Mouse (Mus musculus): Measurements from ENCODE around the gene Psmc2.

The Psmc2 gene

DNA sequence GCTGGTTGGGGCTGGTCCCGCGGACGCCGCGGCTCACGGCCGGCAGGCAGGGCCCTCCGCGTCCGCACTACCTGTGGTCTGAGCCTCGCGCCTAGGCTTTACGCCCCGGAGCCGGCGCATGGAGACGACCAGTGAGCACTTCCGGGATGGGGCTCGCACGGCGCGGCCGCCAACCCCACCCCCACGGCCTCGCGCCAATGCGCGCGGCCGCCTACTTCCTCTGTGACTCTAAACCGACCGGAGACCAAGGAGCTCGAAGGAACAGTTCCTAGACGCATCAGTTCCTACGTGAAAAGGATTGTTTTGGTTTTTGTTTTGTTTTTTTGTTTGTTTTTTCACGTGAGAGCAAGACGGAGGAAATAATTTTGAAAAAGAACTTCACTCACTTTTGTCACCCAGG is at the start of gene Psmc2, which contains the start of gene Dnajc2:
Gene Psmc2 (plus strand): TSS at position 231 of the 400 bp plus-strand sequence.
Gene Dnajc2 (minus strand): TSS at position 199 of the 400 bp plus-strand sequence.
- peak; percentile 73 to 91 for DNase-seq (ENCODE audit: low spot score in 2 of 2)

DNA sequence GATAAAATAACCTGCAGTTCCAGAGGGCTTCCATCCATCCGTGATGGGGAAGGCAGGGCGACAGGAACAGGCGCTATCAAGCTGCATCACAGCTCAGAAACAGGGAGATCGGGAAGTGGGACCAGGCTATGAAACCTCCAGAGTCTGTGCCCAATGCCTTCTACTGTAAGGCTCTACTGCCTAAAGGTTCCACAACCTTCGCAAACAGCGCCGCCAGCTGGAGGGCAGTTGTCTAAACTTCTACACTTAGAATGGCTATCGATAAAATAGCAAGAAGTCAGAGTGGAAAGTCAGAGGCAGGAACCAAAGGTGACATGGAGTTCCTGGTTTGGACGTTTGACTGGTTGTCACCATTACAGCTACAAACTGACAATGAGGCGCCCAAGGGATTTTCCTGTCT is 49.5 kb upstream of the Psmc2 start:
- peak in 1 of 2 experiments; percentile 74 for DNase-seq (ENCODE audit: low spot score in 2 of 2)

DNA sequence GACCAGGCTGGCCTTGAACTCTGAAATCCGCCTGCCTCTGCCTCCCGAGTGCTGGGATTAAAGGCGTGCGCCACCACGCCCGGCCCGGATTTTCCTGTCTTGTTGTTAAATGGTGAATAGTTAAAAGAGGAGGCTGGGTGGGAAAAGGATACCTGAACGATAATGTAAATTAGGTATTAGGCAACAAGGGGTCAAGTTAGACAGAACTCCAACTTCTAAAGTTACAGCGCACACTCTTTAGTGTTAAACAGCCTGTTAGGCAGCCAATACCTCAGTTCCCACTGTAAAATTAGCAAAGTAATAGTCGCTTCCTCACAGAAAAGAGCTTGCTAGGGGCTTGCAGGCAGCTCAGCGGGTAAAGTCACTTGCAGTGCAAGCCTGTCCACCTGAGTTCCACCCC is 49.0 kb upstream of the Psmc2 start:
- no peak for DNase-seq (ENCODE audit: low spot score in 2 of 2)

DNA sequence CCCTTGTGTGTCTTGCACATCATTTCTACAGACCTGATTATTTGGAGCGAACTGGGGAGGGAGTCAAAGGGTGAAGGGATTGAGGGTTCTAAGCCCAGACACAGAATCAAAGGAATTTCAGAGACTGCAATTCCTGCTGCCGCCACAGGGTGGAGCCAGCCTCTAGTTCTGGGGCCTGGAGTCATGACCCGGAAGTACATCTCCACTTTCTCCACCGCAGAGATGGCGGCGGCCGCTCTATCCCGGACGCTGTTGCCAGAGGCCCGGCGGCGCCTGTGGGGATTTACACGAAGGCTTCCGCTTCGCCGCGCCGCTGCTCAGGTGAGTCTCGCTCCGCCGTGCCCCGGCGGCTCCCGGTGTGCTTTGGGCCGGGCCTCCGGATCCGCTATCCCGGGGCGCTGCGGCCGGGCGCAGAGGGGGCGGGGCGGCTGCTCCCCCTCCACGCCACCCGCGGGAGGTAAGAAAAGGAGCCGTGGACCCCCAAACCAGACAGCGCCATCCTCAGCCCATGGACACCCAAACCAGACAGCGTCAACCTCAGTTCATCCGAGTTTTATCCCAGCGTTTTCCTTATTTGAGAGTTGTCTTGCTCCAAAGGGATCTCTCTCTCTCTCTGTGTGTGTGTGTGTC is 48.0 kb upstream of the Psmc2 start, which contains the start of gene Pmpcb:
Gene Pmpcb (plus strand): TSS at position 186 of the 630 bp plus-strand sequence.
- DNase-seq (ENCODE audit: low spot score in 2 of 2): peak; percentile 76 to 94

GRCm38 (mm10) chr5:21737620-21738019 is 47.5 kb upstream of the Psmc2 start:
- no peak for DNase-seq (ENCODE audit: low spot score in 2 of 2)

- no peak for DNase-seq (ENCODE audit: low spot score in 2 of 2)
These were observed 46.0 kb upstream of the Psmc2 start for GRCm38 (mm10) chr5:21739120-21739519.

- DNase-seq (ENCODE audit: low spot score in 2 of 2): no peak
These were observed 45.2 kb upstream of the Psmc2 start for GRCm38 (mm10) chr5:21739881-21740280.

DNA sequence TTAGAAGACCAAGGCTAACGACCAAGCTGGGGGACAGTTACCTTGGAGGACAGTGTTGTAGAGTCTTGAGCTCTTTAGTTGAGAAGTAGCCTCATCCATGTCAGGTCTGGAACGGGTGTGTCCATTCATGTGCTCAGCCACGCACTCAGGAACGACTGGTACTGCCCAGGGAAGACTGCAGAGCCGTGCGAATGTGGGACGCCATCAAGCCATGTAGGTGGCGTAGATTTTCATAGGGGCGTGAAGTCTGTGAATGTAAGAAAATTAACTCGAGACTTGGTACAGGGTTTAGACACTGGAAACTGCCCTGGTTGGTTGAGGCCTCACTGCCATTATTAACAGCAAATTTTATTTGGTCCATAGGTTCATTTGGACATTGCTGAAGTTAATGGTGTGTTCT is 41.5 kb upstream of the Psmc2 start:
- DNase-seq (ENCODE audit: low spot score in 2 of 2): no peak

DNA sequence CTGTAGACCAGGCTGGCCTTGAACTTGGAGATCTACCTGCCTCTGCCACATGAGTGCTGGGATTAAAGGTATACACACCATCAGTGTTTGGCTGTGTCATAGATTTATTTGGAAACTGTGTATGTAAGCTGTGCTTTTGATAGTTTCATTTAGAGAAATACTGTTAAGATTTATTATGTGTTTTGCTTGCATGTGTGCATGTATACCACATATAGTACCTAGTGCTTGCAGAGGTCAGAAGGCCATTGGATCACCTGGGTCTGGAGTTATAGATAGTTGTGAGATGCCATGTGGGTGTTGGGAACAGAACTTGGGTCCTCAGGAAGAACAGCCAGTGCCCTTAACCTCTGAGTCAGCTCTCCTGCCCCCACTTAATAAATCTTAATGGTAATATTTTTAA is 40.4 kb upstream of the Psmc2 start:
- no peak for DNase-seq (ENCODE audit: low spot score in 2 of 2)

DNA sequence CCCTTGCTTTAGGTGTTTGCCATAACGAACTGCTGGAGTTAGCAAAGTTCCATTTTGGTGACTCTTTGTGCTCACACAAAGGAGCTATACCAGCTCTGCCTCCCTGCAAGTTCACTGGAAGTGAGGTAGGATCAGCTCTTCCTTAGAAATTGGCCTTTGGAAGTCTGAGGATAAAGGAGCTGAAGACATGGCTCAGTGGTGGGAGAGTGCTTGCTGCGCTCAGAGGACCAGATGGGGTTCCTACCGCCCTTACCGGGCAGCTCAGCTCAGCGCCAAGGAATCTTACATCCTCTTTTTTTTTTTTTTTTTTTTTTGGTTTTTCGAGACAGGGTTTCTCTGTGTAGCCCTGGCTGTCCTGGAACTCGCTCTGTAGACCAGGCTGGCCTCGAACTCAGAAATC is 39.1 kb upstream of the Psmc2 start:
- no peak for DNase-seq (ENCODE audit: low spot score in 2 of 2)

GRCm38 (mm10) chr5:21768506-21768905 is 16.6 kb upstream of the Psmc2 start:
- DNase-seq (ENCODE audit: low spot score in 2 of 2): no peak

DNA sequence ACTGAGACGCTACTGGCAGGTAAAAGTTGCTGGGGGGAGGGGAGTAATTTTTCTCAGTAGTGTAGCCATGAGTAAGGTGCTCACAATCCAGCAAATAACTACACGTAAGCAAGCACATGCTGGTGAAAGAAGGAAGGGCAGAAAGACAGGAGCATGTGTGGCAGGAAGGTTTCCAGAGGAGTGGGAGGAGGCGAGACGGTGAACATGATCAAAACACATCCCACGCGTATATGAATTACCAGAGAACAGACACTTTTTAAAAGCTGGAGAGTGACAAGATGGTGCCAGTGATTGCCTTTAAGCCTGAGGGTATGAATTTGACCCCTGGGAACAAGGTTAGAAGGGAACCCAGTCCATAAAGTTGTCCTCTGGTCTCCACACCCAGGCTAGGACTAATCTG is 15.2 kb upstream of the Psmc2 start:
- no peak for DNase-seq (ENCODE audit: low spot score in 2 of 2)

DNA sequence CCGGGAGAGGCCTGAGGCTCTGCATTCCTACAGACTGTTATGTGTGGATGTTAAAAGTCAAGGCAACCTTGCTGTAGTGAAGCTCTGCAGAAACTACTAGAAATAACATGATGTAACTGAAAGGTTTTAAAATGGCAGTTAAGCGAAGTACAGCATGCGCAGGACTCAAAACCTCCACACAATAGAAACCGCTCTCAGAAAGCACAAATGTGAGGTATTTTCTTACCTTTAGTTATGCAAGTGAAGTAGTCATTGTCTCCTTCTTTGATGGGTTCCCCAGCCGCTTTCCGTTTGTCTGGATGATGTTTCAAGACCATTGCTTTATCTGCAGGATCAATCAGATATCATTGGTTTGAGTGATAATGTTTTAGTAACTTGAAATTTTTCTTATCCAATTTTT is 8.6 kb upstream of the Psmc2 start:
- no peak for DNase-seq (ENCODE audit: low spot score in 2 of 2)

DNA sequence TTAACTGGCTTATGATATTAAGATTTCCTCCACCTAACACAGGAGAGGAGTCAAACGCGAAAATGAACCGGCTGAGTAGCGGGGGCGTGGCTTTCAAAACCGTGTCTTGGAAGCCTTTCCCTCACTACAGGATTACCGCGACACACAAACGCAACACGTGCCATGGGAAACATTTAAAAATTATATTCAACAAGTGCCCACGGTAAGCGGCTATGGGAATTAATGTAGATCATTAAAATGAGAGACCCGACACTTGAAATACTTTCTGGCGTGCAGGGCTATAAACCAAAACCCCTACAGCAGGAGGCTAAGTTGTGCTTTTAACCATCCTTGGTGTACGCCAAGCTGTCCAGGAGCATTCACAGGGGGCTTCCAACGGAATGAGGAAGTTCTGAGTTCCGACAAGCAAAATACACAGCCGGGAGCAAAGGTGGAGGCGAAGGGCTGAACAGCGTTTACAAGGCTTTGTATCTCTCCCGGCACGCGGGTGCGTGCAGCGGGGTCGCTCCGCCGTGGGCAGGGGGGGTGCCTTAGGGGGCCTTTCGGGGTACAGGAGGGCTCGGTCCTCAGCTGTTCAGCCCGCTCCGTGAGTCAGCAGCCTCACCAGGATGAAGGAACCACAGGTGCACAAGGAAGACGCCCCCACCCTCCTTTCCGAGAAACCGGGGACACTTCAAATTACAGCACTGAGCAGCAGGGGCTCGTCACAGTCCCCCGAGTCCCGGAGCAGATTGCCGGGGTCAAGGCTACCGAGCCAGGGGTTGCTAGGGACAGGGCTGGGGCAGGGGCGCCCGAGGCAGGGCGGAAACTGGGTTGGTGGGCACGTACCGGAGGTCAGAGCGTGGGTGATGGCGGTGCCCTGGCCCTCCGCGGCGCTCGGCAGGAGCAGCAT is 676 bp upstream of the Psmc2 start:
- no peak for DNase-seq (ENCODE audit: low spot score in 2 of 2)

DNA sequence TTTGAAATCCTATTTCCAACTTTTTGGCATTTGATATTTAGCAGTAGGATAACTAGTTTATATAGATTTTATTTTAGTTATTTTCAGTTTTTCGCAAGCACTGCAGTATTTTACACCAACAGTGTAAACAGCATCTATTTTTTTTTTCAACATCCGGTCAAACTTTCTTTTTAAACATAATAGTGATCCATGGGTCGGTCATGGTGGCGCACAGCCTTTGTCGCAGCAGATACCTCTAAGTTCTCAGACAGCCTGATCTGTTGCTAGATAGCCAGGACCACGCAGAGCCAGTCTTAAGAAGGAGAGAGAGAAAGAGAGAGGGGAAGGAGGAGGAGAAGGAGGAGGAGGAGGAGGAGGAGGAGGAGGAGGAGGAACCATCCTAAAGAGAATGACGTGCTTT is 693 bp downstream of the Psmc2 start:
- DNase-seq (ENCODE audit: low spot score in 2 of 2): no peak

DNA sequence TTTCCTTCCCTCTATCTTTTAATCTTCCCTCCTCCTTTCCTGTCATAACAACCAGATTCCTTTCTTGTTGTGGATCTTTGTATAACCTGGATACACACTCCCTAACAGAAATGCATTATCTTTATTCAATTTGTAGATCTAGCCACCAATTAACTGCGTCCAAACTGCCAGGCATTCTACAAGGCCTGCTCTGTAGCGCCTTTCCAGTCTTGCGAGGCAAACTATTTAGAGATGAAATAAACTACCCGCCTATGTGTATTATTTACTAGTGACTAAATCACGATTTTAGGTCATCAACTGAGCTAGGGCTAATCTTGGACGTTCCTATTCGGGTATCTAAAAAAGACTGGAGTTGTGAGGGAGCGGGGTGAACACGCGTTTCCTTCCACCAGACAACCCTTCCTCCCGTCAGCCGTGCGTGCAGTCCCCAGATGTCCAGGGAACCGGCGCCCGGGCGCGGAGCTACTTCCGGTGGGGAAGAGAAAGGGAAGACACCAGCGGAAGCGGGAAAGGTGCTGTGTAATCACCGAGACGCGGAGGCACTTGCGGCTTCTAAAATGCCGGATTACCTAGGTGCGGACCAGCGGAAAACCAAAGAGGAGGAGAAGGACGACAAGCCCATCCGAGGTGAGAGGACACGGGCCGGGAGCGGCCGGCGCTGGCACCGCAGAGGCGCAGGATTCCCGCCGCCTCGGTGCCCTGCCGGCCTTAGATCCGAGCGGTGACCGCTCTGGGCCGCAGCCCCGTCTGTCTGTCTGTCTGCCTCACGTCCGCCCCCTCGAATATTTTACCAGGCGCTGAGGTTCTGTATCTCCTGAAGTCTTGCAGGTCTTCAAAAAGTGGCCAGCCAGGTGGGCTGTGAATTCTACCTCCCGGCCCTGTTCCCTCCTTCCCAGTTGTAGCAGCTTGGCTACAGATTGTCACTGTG is 1.4 kb downstream of the Psmc2 start:
- peak; percentile 58 to 93 for DNase-seq (ENCODE audit: low spot score in 2 of 2)

DNA sequence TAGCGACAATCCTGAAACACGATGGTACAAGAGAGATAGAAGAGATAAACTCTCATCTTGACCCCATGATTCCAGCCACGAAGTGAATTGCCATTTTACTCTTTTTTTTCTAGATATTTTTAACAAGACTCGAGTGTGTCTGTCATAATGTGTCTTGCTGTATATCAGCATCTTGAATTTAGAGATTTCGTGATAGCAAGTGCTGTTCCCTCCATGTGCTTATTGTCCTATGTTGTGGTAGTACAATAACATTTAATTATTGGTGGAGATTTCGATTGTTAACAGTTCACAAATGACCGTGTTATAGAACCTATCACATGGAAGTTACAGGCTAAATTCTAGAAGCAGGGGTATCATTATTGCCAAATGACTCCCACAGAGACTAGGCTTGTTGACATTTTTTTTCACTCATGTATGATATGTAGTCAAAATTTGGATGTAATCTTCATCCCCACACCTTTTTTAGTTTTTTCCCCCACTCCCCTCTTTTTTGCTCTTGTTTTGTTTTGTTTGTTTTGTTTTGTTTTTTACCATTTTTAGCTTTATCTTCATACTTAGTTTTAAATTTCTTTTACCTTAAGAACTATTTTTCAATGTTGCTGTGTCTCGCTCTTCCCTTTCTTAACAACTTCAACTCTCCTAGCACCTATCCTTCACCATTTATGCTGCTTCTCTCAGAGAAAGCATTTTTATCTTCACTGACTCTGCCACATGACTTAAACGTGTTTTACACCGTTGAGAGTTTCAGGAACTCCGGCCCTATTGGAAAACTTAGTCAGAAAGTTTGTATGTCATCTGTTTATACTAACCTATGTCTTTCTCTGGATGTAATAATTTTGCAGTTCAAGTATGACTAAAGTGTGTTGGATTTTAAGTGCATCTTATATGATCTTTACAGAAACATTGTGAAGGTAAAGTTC is 2.4 kb downstream of the Psmc2 start:
- DNase-seq (ENCODE audit: low spot score in 2 of 2): no peak

GRCm38 (mm10) chr5:21789061-21789460 is 4.0 kb downstream of the Psmc2 start:
- DNase-seq (ENCODE audit: low spot score in 2 of 2): no peak

DNA sequence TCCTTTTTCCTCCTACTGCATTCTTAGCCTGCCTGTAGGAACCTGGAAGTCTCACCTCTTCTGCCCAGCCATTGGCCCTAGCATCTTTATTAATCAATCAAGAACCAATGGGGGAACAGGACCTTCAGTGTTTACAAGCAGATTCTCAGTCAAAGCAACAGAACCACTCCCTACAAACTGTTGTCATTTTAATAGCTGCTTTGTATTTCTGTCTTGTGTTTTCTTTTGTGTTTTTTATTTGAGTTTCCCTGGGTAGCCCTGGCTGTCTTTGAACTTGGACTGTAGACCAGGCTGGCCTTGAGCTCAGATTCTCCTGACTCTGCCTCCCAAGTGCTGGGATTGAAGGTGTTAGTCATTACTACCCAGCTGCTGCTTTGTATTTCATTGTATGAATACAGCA is 7.1 kb downstream of the Psmc2 start:
- DNase-seq (ENCODE audit: low spot score in 2 of 2): no peak

- no peak for DNase-seq (ENCODE audit: low spot score in 2 of 2)
These were observed 17.8 kb downstream of the Psmc2 start for GRCm38 (mm10) chr5:21802907-21803306.

GRCm38 (mm10) chr5:21803691-21804188 is 18.7 kb downstream of the Psmc2 start:
- no peak for DNase-seq (ENCODE audit: low spot score in 2 of 2)
